Mouse (Mus musculus): Measurements from ENCODE around the gene Usp25. TPM values are rescaled to one million over a fixed set of nuclear protein-coding genes. Genes with fewer than 3 reads are reported as not detected.

The Usp25 gene
- polyA plus RNA-seq (2012; rRNA removed; ENCODE audit: low replicate concordance), result 16.5 and 16.8 TPM in 2 replicates

GRCm38 (mm10) chr16:77013427-77014320 lies at the start of gene Usp25:
Gene Usp25 (plus strand): TSS chr16:77013706.

Data from subcutaneous adipose tissue, adult 2 months (tissue).